Mouse (Mus musculus) hindbrain, postnatal 0 days (tissue): ENCODE measurements around the gene Ttyh1. TPM values are rescaled to one million over a fixed set of nuclear protein-coding genes. Genes with fewer than 3 reads are reported as not detected.

Experiments
- ATAC-seq: fragments of 200-750 bp; cut with Nextera tagmentation; 2 replicates; pipeline ENCODE4 v1.8.0; 2017; ENCODE audit warnings: mild to moderate bottlenecking, moderate TSS enrichment, moderate library complexity
- DNase-seq: peaks from one replicate; pipeline ENCODE4 v3.0.0-alpha.2; 2015; ENCODE audit warnings: low spot score
- H3K27ac ChIP-seq: fragments of 300-500 bp; sonication (generic); 2 replicates; pipeline ENCODE4 v1.5.1; 2014; ENCODE audit warnings: mild to moderate bottlenecking
- H3K27me3 ChIP-seq: fragments of 300-500 bp; sonication (generic); 2 replicates; pipeline ENCODE4 v1.6.1; 2014; ENCODE audit warnings: low read length, mixed read lengths; ENCODE audit not compliant: insufficient read depth
- H3K36me3 ChIP-seq: fragments of 300-500 bp; sonication (generic); 2 replicates; pipeline ENCODE4 v1.6.1; 2014; ENCODE audit warnings: low read length, mixed read lengths; ENCODE audit not compliant: insufficient read depth
- H3K4me1 ChIP-seq: fragments of 300-500 bp; sonication (generic); 2 replicates; pipeline ENCODE4 v1.6.1; 2014; ENCODE audit warnings: antibody characterized with exemption, low read length, mixed read lengths; ENCODE audit not compliant: insufficient read depth
- H3K4me2 ChIP-seq: fragments of 300-500 bp; sonication (generic); 2 replicates; pipeline ENCODE4 v1.6.1; 2014; ENCODE audit warnings: low read depth, mild to moderate bottlenecking, low read length, moderate library complexity, mixed read lengths
- H3K4me3 ChIP-seq: fragments of 300-500 bp; sonication (generic); 2 replicates; pipeline ENCODE4 v1.5.1; 2014; ENCODE audit warnings: low read length
- H3K9ac ChIP-seq: fragments of 300-500 bp; sonication (generic); replicated peaks from 2 replicates; pipeline ENCODE4 v1.6.1; 2014; ENCODE audit warnings: mild to moderate bottlenecking, low read length, moderate library complexity, mixed read lengths
- H3K9me3 ChIP-seq: fragments of 300-500 bp; sonication (generic); 2 replicates; pipeline ENCODE4 v1.6.1; 2016; ENCODE audit warnings: low read length, mixed read lengths
- CTCF ChIP-seq: IDR thresholded peaks from 2 replicates; pipeline ENCODE4 v1.5.1; 2016; ENCODE audit warnings: antibody characterized with exemption, control low read depth, low read depth
- WGBS: fragments of 180-500 bp; shearing (Covaris S2); extraction: QIAGEN DNeasy Blood & Tissue Kit; methylation state at CpG from one replicate; pipeline ENCODE4 v1.1.7; 2014; 5-methylcytosine and 5-hydroxymethylcytosine counted together
- polyA plus RNA-seq: library from polyadenylated mRNA; unstranded; fragments of >200 nt; fragmentation: Nextera tagmentation; extraction: Ambion mirVana; gene quantifications from 2 replicates; pipeline ENCODE4 v1.2.1, GENCODE M21; 2015
- total RNA-seq: library from RNA; depleted of rRNA; stranded (reverse); fragments of >200 nt; gene quantifications from 2 replicates; pipeline ENCODE4 v1.2.3, GENCODE M21; 2014

The Ttyh1 gene
- total and polyA plus RNA-seq, 2 experiments from 2014 or later = 249 to 1,009 TPM

- Histone ChIP-seq H3K9ac (no peak overlapping the region), H3K27me3 (no peaks in the 10 kb centered on the region), H3K4me2 (no peak overlapping the region), H3K36me3 (no peaks in the 10 kb centered on the region), H3K4me1 (no peaks in the 10 kb centered on the region), H3K27ac (no peak overlapping the region), H3K4me3 (no peak overlapping the region), H3K9me3 (no peaks in the 10 kb centered on the region)
- TF ChIP-seq CTCF = no peak
- WGBS = 69% methylated on average over 6 of the region's 6 CpGs
- ATAC-seq (no peak), DNase-seq (no peak)
Observed at GRCm38 (mm10) chr7:4084161-4084560, 35.0 kb upstream of the Ttyh1 start.

DNA sequence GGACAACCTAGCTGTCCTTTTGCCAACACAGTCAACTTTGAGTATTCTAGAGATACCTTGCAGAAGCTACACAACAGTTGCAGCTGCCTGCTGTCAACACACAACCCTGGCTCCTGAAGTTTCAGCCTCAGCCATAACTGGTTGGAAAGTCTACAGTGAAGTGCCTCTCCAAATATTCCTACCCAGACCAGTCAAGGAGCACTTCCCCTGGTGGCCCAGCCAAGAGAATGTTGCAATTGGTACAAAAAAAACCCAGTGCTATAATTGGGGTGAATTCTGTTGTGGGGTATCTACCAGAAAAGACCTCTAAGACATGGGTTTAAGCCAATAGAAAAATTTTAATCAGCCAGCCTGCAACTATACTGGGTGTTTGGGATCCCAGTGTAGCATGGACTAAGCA, 33.6 kb upstream of the Ttyh1 start:
- DNase-seq = no peak

GRCm38 (mm10) chr7:4087238-4087895, 31.8 kb upstream of the Ttyh1 start:
- WGBS = 77% methylated on average over 4 of the region's 4 CpGs
- no peak overlapping the region for H3K4me3 ChIP-seq
- ATAC-seq (no peak), DNase-seq (no peak)
- H3K27me3 ChIP-seq = no peaks in the 10 kb centered on the region
- no peak overlapping the region for H3K4me2 ChIP-seq
- no peak overlapping the region for H3K9ac ChIP-seq
- no peaks in the 10 kb centered on the region for H3K4me1 ChIP-seq
- no peak for TF ChIP-seq CTCF
- H3K36me3 ChIP-seq = no peaks in the 10 kb centered on the region
- no peak overlapping the region for H3K27ac ChIP-seq
- no peaks in the 10 kb centered on the region for H3K9me3 ChIP-seq

More for the DNA sequence above, 33.6 kb upstream of the Ttyh1 start:
- Histone ChIP-seq H3K9me3 (no peaks in the 10 kb centered on the region), H3K9ac (no peak overlapping the region), H3K4me2 (no peak overlapping the region), H3K27ac (no peak overlapping the region), H3K4me1 (no peaks in the 10 kb centered on the region), H3K36me3 (no peaks in the 10 kb centered on the region), H3K27me3 (no peaks in the 10 kb centered on the region), H3K4me3 (no peak overlapping the region)
- ATAC-seq = no peak
- TF ChIP-seq CTCF = no peak

GRCm38 (mm10) chr7:4087896-4088480, 31.2 kb upstream of the Ttyh1 start:
- no peak overlapping the region for H3K4me3 ChIP-seq
- no peaks in the 10 kb centered on the region for H3K27me3 ChIP-seq
- DNase-seq (no peak), ATAC-seq (no peak)
- TF ChIP-seq CTCF = no peak
- WGBS = 83% methylated on average over 6 of the region's 6 CpGs
- no peak overlapping the region for H3K4me2 ChIP-seq
- no peak overlapping the region for H3K9ac ChIP-seq
- no peaks in the 10 kb centered on the region for H3K4me1 ChIP-seq
- no peaks in the 10 kb centered on the region for H3K9me3 ChIP-seq
- no peaks in the 10 kb centered on the region for H3K36me3 ChIP-seq
- no peak overlapping the region for H3K27ac ChIP-seq

- Histone ChIP-seq H3K4me2 (no peak overlapping the region), H3K36me3 (no peaks in the 10 kb centered on the region), H3K4me1 (no peaks in the 10 kb centered on the region), H3K9ac (no peak overlapping the region), H3K4me3 (no peak overlapping the region), H3K9me3 (no peaks in the 10 kb centered on the region), H3K27me3 (no peaks in the 10 kb centered on the region), H3K27ac (no peak overlapping the region)
- TF ChIP-seq CTCF = no peak
- no peak for DNase-seq
- no peak for ATAC-seq
- 85% methylated on average over 2 of the region's 2 CpGs for WGBS
Observed at GRCm38 (mm10) chr7:4088679-4089078, 30.5 kb upstream of the Ttyh1 start.

- ATAC-seq (no peak), DNase-seq (no peak)
- Histone ChIP-seq H3K4me2 (no peak overlapping the region), H3K9me3 (no peaks in the 10 kb centered on the region), H3K9ac (no peak overlapping the region), H3K27ac (no peak overlapping the region), H3K36me3 (no peaks in the 10 kb centered on the region), H3K27me3 (no peaks in the 10 kb centered on the region), H3K4me1 (no peaks in the 10 kb centered on the region), H3K4me3 (no peak overlapping the region)
- WGBS = 46% methylated on average over 8 of the region's 8 CpGs
- TF ChIP-seq CTCF = no peak
Observed at GRCm38 (mm10) chr7:4091170-4091569, 28.0 kb upstream of the Ttyh1 start.

DNA sequence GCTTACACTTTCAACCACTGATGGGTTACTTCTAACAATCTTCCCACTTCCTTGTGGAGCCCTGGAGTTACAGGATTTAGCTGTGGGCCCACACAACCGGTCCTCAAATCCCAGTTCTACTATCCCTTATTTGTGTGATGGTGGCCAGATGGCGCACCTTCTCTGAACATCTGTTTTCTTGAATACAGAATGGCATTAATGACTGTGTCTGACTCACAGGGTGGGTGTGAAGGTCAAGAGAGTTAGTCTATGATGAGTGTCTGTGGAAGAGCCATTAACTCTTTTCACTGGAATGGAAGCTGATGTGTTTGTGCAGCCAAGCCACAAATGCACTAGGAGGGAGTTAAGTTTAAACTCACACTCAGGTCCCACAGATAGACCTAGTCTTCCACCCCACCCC, 20.9 kb upstream of the Ttyh1 start:
- no peak overlapping the region for H3K9ac ChIP-seq
- H3K36me3 ChIP-seq = no peaks in the 10 kb centered on the region
- WGBS = 82% methylated on average over 2 of the region's 2 CpGs
- TF ChIP-seq CTCF = no peak
- no peak overlapping the region for H3K27ac ChIP-seq
- H3K4me1 ChIP-seq = no peaks in the 10 kb centered on the region
- H3K9me3 ChIP-seq = no peaks in the 10 kb centered on the region
- no peak overlapping the region for H3K4me2 ChIP-seq
- no peaks in the 10 kb centered on the region for H3K27me3 ChIP-seq
- ATAC-seq = no peak
- H3K4me3 ChIP-seq = no peak overlapping the region
- DNase-seq = no peak
